Mouse (Mus musculus) CH12.LX (cell line): ENCODE measurements around the gene Zdhhc13. TPM values are rescaled to one million over a fixed set of nuclear protein-coding genes. Genes with fewer than 3 reads are reported as not detected.

Experiments used
- DNase-seq: peaks from one replicate; pipeline ENCODE4 v3.0.0-alpha.2; 2013; ENCODE audit errors: extremely low read depth
- H3K27ac ChIP-seq: 2 replicates; pipeline ENCODE4 v1.5.1; 2012; ENCODE audit warnings: low read depth, mild to moderate bottlenecking, control low read depth, moderate library complexity; ENCODE audit not compliant: insufficient read depth
- H3K27me3 ChIP-seq: replicated peaks from 2 replicates; pipeline ENCODE3; 2012; ENCODE audit warnings: inconsistent platforms
- H3K36me3 ChIP-seq, 2 experiments: replicated peaks in 1 of 2; 2 replicates each; pipeline versions ENCODE3 to v1.6.1; 2012; ENCODE audit warnings: inconsistent platforms in 1 of 2, low read length in 1 of 2, mild to moderate bottlenecking in 1 of 2, mixed read lengths in 1 of 2, moderate library complexity in 1 of 2; ENCODE audit not compliant: control insufficient read depth in 1 of 2, insufficient read depth in 1 of 2
- H3K4me1 ChIP-seq, 2 experiments: 2 replicates each; pipeline ENCODE4 v1.6.1; 2012; ENCODE audit warnings: inconsistent platforms in 1 of 2, moderate library complexity in 1 of 2; ENCODE audit not compliant: insufficient read depth in 2 of 2, control insufficient read depth in 1 of 2
- H3K4me2 ChIP-seq: 2 replicates; pipeline ENCODE4 v1.6.1; 2012; ENCODE audit warnings: low read depth, mild to moderate bottlenecking, control low read depth; ENCODE audit not compliant: poor library complexity, insufficient read depth, severe bottlenecking
- H3K4me3 ChIP-seq, 3 experiments: fragments of 150-350 bp in 1 of 3; sonication (generic) in 1 of 3; replicated peaks in 1 of 3; 2 replicates each; pipeline versions ENCODE3 to v1.5.1; 2011 to 2012; ENCODE audit warnings: low read depth in 2 of 3, low read length in 2 of 3, mild to moderate bottlenecking in 2 of 3, moderate library complexity in 2 of 3, control low read depth in 1 of 3, improper control_type of control experiment in 1 of 3, inconsistent platforms in 1 of 3, mixed read lengths in 1 of 3; ENCODE audit not compliant: poor library complexity in 1 of 3
- H3K79me2 ChIP-seq: replicated peaks from 2 replicates; pipeline ENCODE4 v1.6.1; 2012; ENCODE audit warnings: mild to moderate bottlenecking, moderate library complexity; ENCODE audit not compliant: control insufficient read depth, poor library complexity, insufficient read depth, severe bottlenecking; ENCODE audit errors: extremely low read depth
- H3K9ac ChIP-seq: 2 replicates; pipeline ENCODE4 v1.6.1; 2012; ENCODE audit warnings: low read depth, mild to moderate bottlenecking, control low read depth, moderate library complexity; ENCODE audit not compliant: insufficient read depth
- H3K9me3 ChIP-seq: replicated peaks from 2 replicates; pipeline ENCODE3; 2012; ENCODE audit warnings: low read length, inconsistent platforms, mixed read lengths
- CHD1 ChIP-seq: IDR thresholded peaks from 2 replicates; pipeline ENCODE4 v1.6.1; 2012; ENCODE audit warnings: low read depth, low read length, improper control_type of control experiment, inconsistent platforms
- CTCF ChIP-seq, 2 experiments: IDR thresholded peaks in 1 of 2; conservative IDR thresholded peaks in 1 of 2; 2 replicates each; pipeline ENCODE4 v1.5.1; 2011 to 2012; ENCODE audit warnings: low read depth in 2 of 2, low read length in 2 of 2, improper control_type of control experiment in 1 of 2, inconsistent platforms in 1 of 2, mild to moderate bottlenecking in 1 of 2, moderate library complexity in 1 of 2
- EP300 ChIP-seq: IDR thresholded peaks from 2 replicates; pipeline ENCODE4 v1.6.1; 2011; ENCODE audit warnings: low read length, improper control_type of control experiment
- GABPA ChIP-seq: IDR thresholded peaks from 2 replicates; pipeline ENCODE4 v1.6.1; 2012; ENCODE audit warnings: low read depth, low read length, improper control_type of control experiment, inconsistent platforms; ENCODE audit not compliant: insufficient replicate concordance
- JUND ChIP-seq: conservative IDR thresholded peaks from 2 replicates; pipeline ENCODE4 v1.6.1; 2011; ENCODE audit warnings: low read depth, low read length, improper control_type of control experiment
- MAFK ChIP-seq: IDR thresholded peaks from 2 replicates; pipeline ENCODE4 v1.6.1; 2011; ENCODE audit warnings: low read length, improper control_type of control experiment; ENCODE audit not compliant: insufficient replicate concordance
- MAZ ChIP-seq: IDR thresholded peaks from 2 replicates; pipeline ENCODE4 v1.6.1; 2012; ENCODE audit warnings: low read depth, mild to moderate bottlenecking, inconsistent platforms, low read length, improper control_type of control experiment, moderate library complexity
- MEF2A ChIP-seq: IDR thresholded peaks from 2 replicates; pipeline ENCODE4 v1.6.1; 2014; ENCODE audit warnings: low read depth, mild to moderate bottlenecking, inconsistent platforms, low read length, improper control_type of control experiment, borderline replicate concordance
- MXI1 ChIP-seq: IDR thresholded peaks from 2 replicates; pipeline ENCODE4 v1.6.1; 2011; ENCODE audit warnings: mild to moderate bottlenecking, low read depth, low read length, improper control_type of control experiment
- NRF1 ChIP-seq: IDR thresholded peaks from 2 replicates; pipeline ENCODE4 v1.6.1; 2014; ENCODE audit warnings: low read depth, mild to moderate bottlenecking, inconsistent platforms, low read length, improper control_type of control experiment, moderate library complexity
- PAX5 ChIP-seq: IDR thresholded peaks from 2 replicates; pipeline ENCODE4 v1.6.1; 2012; ENCODE audit warnings: low read length, inconsistent platforms, mixed read lengths
- POLR2AphosphoS2 ChIP-seq: IDR thresholded peaks from 2 replicates; pipeline ENCODE4 v1.6.1; 2011; ENCODE audit warnings: low read depth, low read length, improper control_type of control experiment
- RCOR1 ChIP-seq: conservative IDR thresholded peaks from 2 replicates; pipeline ENCODE4 v1.6.1; 2012; ENCODE audit warnings: low read depth, mild to moderate bottlenecking, inconsistent platforms, low read length, improper control_type of control experiment
- SIN3A ChIP-seq: IDR thresholded peaks from 2 replicates; pipeline ENCODE4 v1.6.1; 2012; ENCODE audit warnings: low read length, improper control_type of control experiment, inconsistent platforms
- TBP ChIP-seq: conservative IDR thresholded peaks from 2 replicates; pipeline ENCODE4 v1.6.1; 2011; ENCODE audit warnings: low read depth, low read length, improper control_type of control experiment
- TCF12 ChIP-seq: IDR thresholded peaks from 2 replicates; pipeline ENCODE4 v1.6.1; 2014; ENCODE audit warnings: low read depth, mild to moderate bottlenecking, inconsistent platforms, low read length, improper control_type of control experiment
- UBTF ChIP-seq: IDR thresholded peaks from 2 replicates; pipeline ENCODE4 v1.6.1; 2012; ENCODE audit warnings: low read depth, mild to moderate bottlenecking, inconsistent platforms, low read length, improper control_type of control experiment, moderate library complexity
- ZC3H11A ChIP-seq: IDR thresholded peaks from 2 replicates; pipeline ENCODE4 v1.6.1; 2012; ENCODE audit warnings: low read depth, mild to moderate bottlenecking, inconsistent platforms, low read length, improper control_type of control experiment
- ZNF384 ChIP-seq: IDR thresholded peaks from 2 replicates; pipeline ENCODE4 v1.6.1; 2012; ENCODE audit warnings: low read depth, low read length, improper control_type of control experiment, inconsistent platforms
- dilution Hi-C: fragments of 300-500 bp; cut with MboI; formaldehyde crosslinking; loops from 2 replicates; pipeline ENCODE4 v1.14.3; 2020; ENCODE audit warnings: low sequenced_read_pairs; ENCODE audit not compliant: extremely low pct_unique_long_range_greater_than_20kb, extremely low pct_ligation_motif_present
- in situ Hi-C: fragments of 300-500 bp; cut with MboI; formaldehyde crosslinking; loops from 3 replicates; pipeline ENCODE4 v1.14.3; 2019; ENCODE audit warnings: low sequenced_read_pairs, low pct_ligation_motif_present, low pct_unique_long_range_greater_than_20kb, mixed read lengths
- polyA plus RNA-seq: library from polyadenylated mRNA; unstranded; fragments of >175 nt; gene quantifications from 2 replicates; pipeline ENCODE4 v1.2.1, GENCODE M21; 2012; ENCODE audit warnings: low read depth; ENCODE audit not compliant: insufficient read length
- total RNA-seq, 2 experiments: library from RNA; depleted of rRNA; stranded (reverse); fragments of 300-350 nt in 1 of 2; fragments of >200 nt in 1 of 2; gene quantifications; 2 replicates each; pipeline ENCODE4 v1.2.3; 2012 to 2014

The Zdhhc13 gene
- total and polyA plus RNA-seq, 3 experiments: 19.9 to 74.3 (median 32.3) TPM

GRCm38 (mm10) chr7:48810652-48811051, 21.8 kb downstream of the Zdhhc13 start:
- Histone ChIP-seq H3K36me3 (peaks cover 29 to 80% of the 10 kb centered on the region in 2 experiments), H3K27ac (no peak overlapping the region), H3K79me2 (no peaks in the 10 kb centered on the region), H3K4me2 (no peak overlapping the region), H3K9me3 (no peaks in the 10 kb centered on the region), H3K27me3 (no peaks in the 10 kb centered on the region), H3K9ac (no peak overlapping the region), H3K4me3 (no peak overlapping the region), H3K4me1 (no peaks in the 10 kb centered on the region)
- DNase-seq: no peak
- dilution Hi-C loops: no loop called here
- in situ Hi-C loops: no loop called here
- TF ChIP-seq JUND (no peak), CHD1 (no peak), UBTF (no peak), CTCF (conservative IDR thresholded peaks at IDR 0.05 in 1 of 2, IDR thresholded peaks at IDR 0.05 in 1 of 2; ENCODE audit: low read depth in 2 of 2, low read length in 2 of 2) (no peak), NRF1 (no peak), MEF2A (no peak), MAFK (no peak), EP300 (no peak), TBP (no peak), SIN3A (no peak), RCOR1 (no peak), POLR2AphosphoS2 (no peak), TCF12 (no peak), GABPA (no peak)

GRCm38 (mm10) chr7:48812358-48812757, 23.6 kb downstream of the Zdhhc13 start:
- H3K36me3 ChIP-seq: peaks cover 17 to 82% of the 10 kb centered on the region in 2 experiments
- no peak overlapping the region for H3K9ac ChIP-seq
- in situ Hi-C loops: no loop called here

More at GRCm38 (mm10) chr7:48812358-48812757, 23.6 kb downstream of the Zdhhc13 start:
- no peak overlapping the region for H3K4me2 ChIP-seq
- no peaks in the 10 kb centered on the region for H3K27me3 ChIP-seq
- no peak for DNase-seq
- no peaks in the 10 kb centered on the region for H3K4me1 ChIP-seq
- dilution Hi-C loops: no loop called here
- no peaks in the 10 kb centered on the region for H3K79me2 ChIP-seq
- H3K9me3 ChIP-seq: no peaks in the 10 kb centered on the region
- TF ChIP-seq MXI1: no peak
- TF ChIP-seq PAX5: no peak
- TF ChIP-seq ZNF384: no peak
- no peak for TF ChIP-seq MEF2A
- no peak for TF ChIP-seq UBTF
- no peak for TF ChIP-seq ZC3H11A
- TF ChIP-seq NRF1: no peak
- no peak for TF ChIP-seq MAZ
- no peak for TF ChIP-seq TCF12
- no peak for TF ChIP-seq TBP
- H3K27ac ChIP-seq: no peak overlapping the region
- H3K4me3 ChIP-seq: no peak overlapping the region
